Mouse (Mus musculus) ES-E14 (cell line): ENCODE measurements at regions not wholly inside any gene's neighbourhood (a gene's known extent, or its start where the extent isn't known, plus 50 kb on each side); places are given as distances from the start of the nearest gene placed in this dataset.

Experiments used
- CHD2 ChIP-seq: IDR thresholded peaks from 2 replicates; pipeline ENCODE4 v1.6.1; 2014; ENCODE audit warnings: mild to moderate bottlenecking, low read depth, low read length, inconsistent platforms
- HCFC1 ChIP-seq: IDR thresholded peaks from 2 replicates; pipeline ENCODE4 v1.6.1; 2012; ENCODE audit warnings: low read length, inconsistent platforms, borderline replicate concordance; ENCODE audit not compliant: insufficient read depth
- ZC3H11A ChIP-seq: IDR thresholded peaks from 2 replicates; pipeline ENCODE4 v1.6.1; 2012; ENCODE audit warnings: low read depth, mild to moderate bottlenecking, inconsistent platforms, low read length, borderline replicate concordance

DNA sequence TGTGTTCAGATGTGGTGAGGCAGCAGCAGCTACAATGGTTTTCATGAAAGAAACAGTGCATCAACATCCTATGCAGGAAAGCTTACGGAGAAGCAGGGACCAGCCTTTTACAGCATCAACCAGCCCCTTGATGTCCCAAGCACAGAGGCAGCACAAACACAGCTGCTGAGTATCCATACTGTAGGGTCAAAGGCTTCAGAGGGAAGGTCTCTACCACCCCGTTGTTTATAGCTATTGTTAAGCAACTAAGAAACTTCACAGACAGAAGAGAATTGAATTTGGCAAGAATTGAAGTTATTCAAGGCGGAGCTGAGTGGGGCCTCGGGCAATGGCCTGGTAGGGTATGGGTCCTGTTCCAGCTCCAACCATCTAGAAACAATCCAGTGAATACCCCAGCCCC is 256.8 kb upstream of the Pabpc6 start:
- TF ChIP-seq ZC3H11A (no peak), CHD2 (no peak), HCFC1 (no peak)
